Mouse (Mus musculus) lung, postnatal 0 days (tissue): ENCODE results near the gene Kat2a.

Source experiments
- CTCF ChIP-seq: IDR thresholded peaks from 2 replicates; pipeline ENCODE4 v1.5.1; 2016; ENCODE audit warnings: antibody characterized with exemption, mild to moderate bottlenecking
- EP300 ChIP-seq: IDR thresholded peaks from 2 replicates; pipeline ENCODE4 v1.6.1; 2016; ENCODE audit warnings: antibody characterized with exemption, mild to moderate bottlenecking, control low read depth

DNA sequence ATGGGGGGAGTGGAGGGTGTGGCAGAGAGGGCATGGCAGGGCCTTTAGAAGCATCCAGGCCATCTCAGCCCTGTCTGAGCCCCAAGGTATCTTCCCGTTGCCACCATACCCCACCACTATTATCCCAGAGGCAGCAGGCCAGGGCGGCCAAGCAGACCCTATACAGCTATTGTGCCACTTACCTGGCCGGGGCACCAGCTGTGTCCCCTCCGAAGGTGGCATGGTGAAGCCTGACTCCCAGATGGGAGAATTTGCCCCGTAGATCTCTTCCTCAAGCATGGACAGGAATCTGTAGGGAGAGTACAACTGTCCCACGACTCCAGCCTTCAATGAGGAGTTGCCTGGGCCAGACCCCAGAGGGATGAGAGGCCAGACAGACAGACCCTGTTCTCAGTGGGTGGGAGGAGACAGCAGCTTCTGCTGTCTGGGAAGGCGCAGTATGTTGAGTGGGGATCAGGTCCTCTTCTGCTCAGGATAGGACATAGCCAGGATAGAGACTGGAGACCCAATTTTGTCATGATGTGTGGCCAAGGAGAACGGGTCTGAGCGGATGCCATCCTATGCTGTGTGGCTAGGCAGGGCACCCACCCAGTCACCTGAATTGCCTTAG is 3.0 kb downstream of the Kat2a start:
- TF ChIP-seq CTCF (no peak), EP300 (no peak)
